Mouse (Mus musculus) liver, postnatal 0 days (tissue): ENCODE measurements at regions not wholly inside any gene's neighbourhood (a gene's known extent, or its start where the extent isn't known, plus 50 kb on each side); places are given as distances from the start of the nearest gene placed in this dataset.

Source experiments
- ATAC-seq: fragments of 200-750 bp; cut with Nextera tagmentation; 2 replicates; pipeline ENCODE4 v1.8.0; 2017; ENCODE audit warnings: mild to moderate bottlenecking, moderate library complexity
- DNase-seq: peaks from one replicate; pipeline ENCODE4 v3.0.0-alpha.2; 2016
- H3K27ac ChIP-seq: fragments of 300-500 bp; sonication (generic); 2 replicates; pipeline ENCODE4 v1.5.1; 2014; ENCODE audit warnings: antibody characterized with exemption, moderate library complexity, mild to moderate bottlenecking, low read depth
- H3K27me3 ChIP-seq: fragments of 300-500 bp; sonication (generic); 2 replicates; pipeline ENCODE4 v1.6.1; 2014; ENCODE audit warnings: low read length, control low read depth, mixed read lengths; ENCODE audit not compliant: insufficient read depth
- H3K36me3 ChIP-seq: fragments of 300-500 bp; sonication (generic); replicated peaks from 2 replicates; pipeline ENCODE4 v1.6.1; 2014; ENCODE audit warnings: mild to moderate bottlenecking, control low read depth, low read length, moderate library complexity, mixed read lengths; ENCODE audit not compliant: insufficient read depth
- H3K4me1 ChIP-seq: fragments of 300-500 bp; sonication (generic); 2 replicates; pipeline ENCODE4 v1.6.1; 2014; ENCODE audit warnings: antibody characterized with exemption, mild to moderate bottlenecking, control low read depth; ENCODE audit not compliant: insufficient read depth
- H3K4me2 ChIP-seq: fragments of 300-500 bp; sonication (generic); 2 replicates; pipeline ENCODE4 v1.6.1; 2014; ENCODE audit warnings: low read depth, mild to moderate bottlenecking, low read length, moderate library complexity, mixed read lengths
- H3K4me3 ChIP-seq: fragments of 300-500 bp; sonication (generic); 2 replicates; pipeline ENCODE4 v1.5.1; 2014; ENCODE audit warnings: low read depth, low read length
- H3K9ac ChIP-seq: fragments of 300-500 bp; sonication (generic); replicated peaks from 2 replicates; pipeline ENCODE4 v1.6.1; 2014; ENCODE audit warnings: mild to moderate bottlenecking, moderate library complexity
- H3K9me3 ChIP-seq: fragments of 300-500 bp; sonication (generic); 2 replicates; pipeline ENCODE4 v1.6.1; 2016; ENCODE audit warnings: mild to moderate bottlenecking, control low read depth, low read length, mixed read lengths
- CTCF ChIP-seq: sonication (generic); IDR thresholded peaks from 2 replicates; pipeline ENCODE4 v1.5.1; 2016; ENCODE audit warnings: antibody characterized with exemption, low read depth
- EP300 ChIP-seq: IDR thresholded peaks from 2 replicates; pipeline ENCODE4 v1.6.1; 2016; ENCODE audit warnings: antibody characterized with exemption, low read depth, mild to moderate bottlenecking
- WGBS: fragments of 180-500 bp; shearing (Covaris S2); extraction: QIAGEN DNeasy Blood & Tissue Kit; methylation state at CpG from one replicate; pipeline ENCODE4 v1.1.7; 2014; ENCODE audit not compliant: insufficient replicate concordance; 5-methylcytosine and 5-hydroxymethylcytosine counted together

GRCm38 (mm10) chr8:35143018-35143656 lies 622.5 kb upstream of the Gm19410 start:
- TF ChIP-seq CTCF (no peak), EP300 (no peak)
- Histone ChIP-seq H3K9ac (no peak overlapping the region), H3K27me3 (no peaks in the 10 kb centered on the region), H3K36me3 (no peaks in the 10 kb centered on the region), H3K9me3 (no peaks in the 10 kb centered on the region), H3K4me1 (no peaks in the 10 kb centered on the region), H3K4me3 (no peak overlapping the region), H3K27ac (no peak overlapping the region), H3K4me2 (no peak overlapping the region)
- WGBS, result 48% methylated on average over 8 of the region's 8 CpGs
- DNase-seq (no peak), ATAC-seq (no peak)

GRCm38 (mm10) chr8:35143684-35144083 lies 621.9 kb upstream of the Gm19410 start:
- WGBS, result 50% methylated on average over 7 of the region's 7 CpGs

GRCm38 (mm10) chr8:35144401-35144800 lies 621.2 kb upstream of the Gm19410 start:
- no peaks in the 10 kb centered on the region for H3K9me3 ChIP-seq
- no peak for ATAC-seq
- 47% methylated on average over 4 of the region's 4 CpGs for whole genome bisulfite sequencing

More at GRCm38 (mm10) chr8:35143684-35144083, 621.9 kb upstream of the Gm19410 start:
- Histone ChIP-seq H3K9me3 (no peaks in the 10 kb centered on the region), H3K27me3 (no peaks in the 10 kb centered on the region), H3K4me2 (no peak overlapping the region), H3K36me3 (no peaks in the 10 kb centered on the region), H3K4me3 (no peak overlapping the region), H3K4me1 (no peaks in the 10 kb centered on the region), H3K27ac (no peak overlapping the region), H3K9ac (no peak overlapping the region)
- ATAC-seq, result no peak
- TF ChIP-seq CTCF, result no peak
- no peak for TF ChIP-seq EP300
- DNase-seq, result no peak

GRCm38 (mm10) chr8:35147481-35147880 lies 618.1 kb upstream of the Gm19410 start:
- WGBS, result 88% methylated on average over 8 of the region's 8 CpGs
- H3K9ac ChIP-seq, result no peak overlapping the region
- ATAC-seq, result no peak

More at GRCm38 (mm10) chr8:35144401-35144800, 621.2 kb upstream of the Gm19410 start:
- Histone ChIP-seq H3K4me3 (no peak overlapping the region), H3K4me2 (no peak overlapping the region), H3K27ac (no peak overlapping the region), H3K27me3 (no peaks in the 10 kb centered on the region), H3K9ac (no peak overlapping the region), H3K36me3 (no peaks in the 10 kb centered on the region), H3K4me1 (no peaks in the 10 kb centered on the region)
- no peak for TF ChIP-seq EP300
- no peak for TF ChIP-seq CTCF
- no peak for DNase-seq

GRCm38 (mm10) chr8:35147967-35148366 lies 617.6 kb upstream of the Gm19410 start:
- DNase-seq (no peak), ATAC-seq (no peak)
- H3K36me3 ChIP-seq, result no peaks in the 10 kb centered on the region
- H3K4me2 ChIP-seq, result no peak overlapping the region
- H3K27ac ChIP-seq, result no peak overlapping the region
- no peaks in the 10 kb centered on the region for H3K4me1 ChIP-seq
- no peaks in the 10 kb centered on the region for H3K27me3 ChIP-seq
- no peak overlapping the region for H3K9ac ChIP-seq
- TF ChIP-seq CTCF (no peak), EP300 (no peak)
- WGBS, result 88% methylated on average over 8 of the region's 8 CpGs
- H3K9me3 ChIP-seq, result no peaks in the 10 kb centered on the region
- H3K4me3 ChIP-seq, result no peak overlapping the region

More at GRCm38 (mm10) chr8:35147481-35147880, 618.1 kb upstream of the Gm19410 start:
- Histone ChIP-seq H3K4me1 (no peaks in the 10 kb centered on the region), H3K27me3 (no peaks in the 10 kb centered on the region), H3K27ac (no peak overlapping the region), H3K36me3 (no peaks in the 10 kb centered on the region), H3K4me2 (no peak overlapping the region), H3K4me3 (no peak overlapping the region), H3K9me3 (no peaks in the 10 kb centered on the region)
- TF ChIP-seq CTCF, result no peak
- DNase-seq, result no peak

- 69% methylated on average over 8 of the region's 8 CpGs for WGBS
Measured at GRCm38 (mm10) chr8:35152585-35152984, 613.0 kb upstream of the Gm19410 start.

GRCm38 (mm10) chr8:35156272-35156671 lies 609.3 kb upstream of the Gm19410 start:
- no peak for TF ChIP-seq CTCF
- no peak for TF ChIP-seq EP300
- Histone ChIP-seq H3K36me3 (no peaks in the 10 kb centered on the region), H3K9me3 (no peaks in the 10 kb centered on the region), H3K9ac (no peak overlapping the region), H3K4me2 (no peak overlapping the region), H3K4me1 (no peaks in the 10 kb centered on the region), H3K4me3 (no peak overlapping the region), H3K27ac (no peak overlapping the region), H3K27me3 (no peaks in the 10 kb centered on the region)
- ATAC-seq, result no peak
- DNase-seq, result no peak
- 49% methylated on average over 5 of the region's 5 CpGs for WGBS

More at GRCm38 (mm10) chr8:35152585-35152984, 613.0 kb upstream of the Gm19410 start:
- Histone ChIP-seq H3K27me3 (no peaks in the 10 kb centered on the region), H3K9ac (no peak overlapping the region), H3K4me1 (no peaks in the 10 kb centered on the region), H3K27ac (no peak overlapping the region), H3K9me3 (no peaks in the 10 kb centered on the region), H3K4me2 (no peak overlapping the region), H3K4me3 (no peak overlapping the region), H3K36me3 (no peaks in the 10 kb centered on the region)
- no peak for DNase-seq
- TF ChIP-seq EP300 (no peak), CTCF (no peak)
- ATAC-seq, result no peak
